Mouse (Mus musculus) urinary bladder, postnatal 25 days (tissue): ENCODE results near the gene Rpl3.
"Not testable (repeated sequence)": the region's sequence is repeated elsewhere in the genome, so short reads cannot be mapped to it uniquely, and the experiment has no call there.

ENCODE experiments used
- DNase-seq: peaks from one replicate; pipeline ENCODE4 v3.0.0; 2022; ENCODE audit warnings: low spot score

Rpl3 gene

GRCm38 (mm10) chr15:80091121-80091955, at the start of gene Rpl3, which contains the start of gene Syngr1:
Rpl3 (minus strand) TSS chr15:80091868.
Syngr1 (plus strand) TSS chr15:80091334.
- peak; percentile 80 for DNase-seq

GRCm38 (mm10) chr15:80140878-80141277, 49.2 kb upstream of the Rpl3 start:
- DNase-seq: no peak

GRCm38 (mm10) chr15:80140302-80140701, 48.6 kb upstream of the Rpl3 start:
- DNase-seq: no peak

GRCm38 (mm10) chr15:80137945-80138791, 46.5 kb upstream of the Rpl3 start:
- DNase-seq: no peak

GRCm38 (mm10) chr15:80136645-80137044, 45.0 kb upstream of the Rpl3 start:
- no peak for DNase-seq

- DNase-seq: no peak
Measured at GRCm38 (mm10) chr15:80135499-80135898, 43.8 kb upstream of the Rpl3 start.

GRCm38 (mm10) chr15:80134450-80134847, 42.8 kb upstream of the Rpl3 start:
- DNase-seq: no peak

- no peak for DNase-seq
Measured at GRCm38 (mm10) chr15:80133682-80134449, 42.2 kb upstream of the Rpl3 start.

- DNase-seq: peak; percentile 89
Measured at GRCm38 (mm10) chr15:80132993-80133586, 41.4 kb upstream of the Rpl3 start, which contains the start of gene Tab1. Tab1 (plus strand) TSS chr15:80133127.

GRCm38 (mm10) chr15:80132452-80132851, 40.8 kb upstream of the Rpl3 start:
- DNase-seq: no peak

GRCm38 (mm10) chr15:80131421-80131820, 39.8 kb upstream of the Rpl3 start:
- DNase-seq: no peak

- no peak for DNase-seq
Measured at GRCm38 (mm10) chr15:80130689-80131088, 39.0 kb upstream of the Rpl3 start.

- no peak for DNase-seq
Measured at GRCm38 (mm10) chr15:80129982-80130381, 38.3 kb upstream of the Rpl3 start.

GRCm38 (mm10) chr15:80127191-80127590, 35.5 kb upstream of the Rpl3 start:
- no peak for DNase-seq

GRCm38 (mm10) chr15:80124651-80125050, 33.0 kb upstream of the Rpl3 start:
- DNase-seq: no peak

- DNase-seq: not testable (repeated sequence)
Measured at GRCm38 (mm10) chr15:80122431-80122830, 30.8 kb upstream of the Rpl3 start.

GRCm38 (mm10) chr15:80121721-80122325, 30.2 kb upstream of the Rpl3 start:
- no peak for DNase-seq

GRCm38 (mm10) chr15:80119076-80119475, 27.4 kb upstream of the Rpl3 start:
- no peak for DNase-seq

GRCm38 (mm10) chr15:80117154-80117553, 25.5 kb upstream of the Rpl3 start:
- no peak for DNase-seq

- DNase-seq: no peak
Measured at GRCm38 (mm10) chr15:80115866-80116794, 24.5 kb upstream of the Rpl3 start.
